Mouse (Mus musculus) hindbrain, embryonic 13.5 days (tissue): ENCODE measurements at regions not wholly inside any gene's neighbourhood (a gene's known extent, or its start where the extent isn't known, plus 50 kb on each side); places are given as distances from the start of the nearest gene placed in this dataset.
"Not testable (repeated sequence)": the region's sequence is repeated elsewhere in the genome, so short reads cannot be mapped to it uniquely, and the experiment has no call there.

Source experiments
- ATAC-seq: fragments of 200-750 bp; cut with Nextera tagmentation; 2 replicates; pipeline ENCODE4 v1.8.0; 2017; ENCODE audit warnings: moderate TSS enrichment; ENCODE audit not compliant: low FRiP score
- H3K27ac ChIP-seq: fragments of 300-500 bp; sonication (generic); 2 replicates; pipeline ENCODE4 v1.5.1; 2015; ENCODE audit warnings: inconsistent platforms, mild to moderate bottlenecking, moderate library complexity
- H3K27me3 ChIP-seq: fragments of 300-500 bp; sonication (generic); 2 replicates; pipeline ENCODE4 v1.6.1; 2015; ENCODE audit warnings: mild to moderate bottlenecking, inconsistent platforms
- H3K36me3 ChIP-seq: fragments of 300-500 bp; sonication (generic); 2 replicates; pipeline ENCODE4 v1.6.1; 2015; ENCODE audit warnings: mild to moderate bottlenecking, inconsistent platforms
- H3K4me1 ChIP-seq: fragments of 300-500 bp; sonication (generic); replicated peaks from 2 replicates; pipeline ENCODE4 v1.6.1; 2015; ENCODE audit warnings: inconsistent platforms
- H3K4me2 ChIP-seq: fragments of 300-500 bp; sonication (generic); 2 replicates; pipeline ENCODE4 v1.6.1; 2015; ENCODE audit warnings: inconsistent platforms, mild to moderate bottlenecking, moderate library complexity
- H3K4me3 ChIP-seq: fragments of 300-500 bp; sonication (generic); 2 replicates; pipeline ENCODE4 v1.5.1; 2015; ENCODE audit warnings: mild to moderate bottlenecking, inconsistent platforms
- H3K9ac ChIP-seq: fragments of 300-500 bp; sonication (generic); 2 replicates; pipeline ENCODE4 v1.6.1; 2015; ENCODE audit warnings: mild to moderate bottlenecking, inconsistent platforms
- H3K9me3 ChIP-seq: fragments of 300-500 bp; sonication (generic); 2 replicates; pipeline ENCODE4 v1.6.1; 2016; ENCODE audit warnings: inconsistent platforms
- WGBS: fragments of 180-500 bp; shearing (Covaris S2); methylation state at CpG from one replicate; pipeline ENCODE4 v1.1.7; 2015; 5-methylcytosine and 5-hydroxymethylcytosine counted together

GRCm38 (mm10) chr5:97831421-97831820 is 199.4 kb downstream of the Antxr2 start:
- H3K4me1 ChIP-seq = no peaks in the 10 kb centered on the region
- no peaks in the 10 kb centered on the region for H3K9me3 ChIP-seq
- H3K4me3 ChIP-seq = no peak overlapping the region
- 89% methylated on average over 1 of the region's 1 CpGs for WGBS
- H3K27me3 ChIP-seq = no peaks in the 10 kb centered on the region
- no peak overlapping the region for H3K27ac ChIP-seq
- H3K9ac ChIP-seq = no peak overlapping the region
- no peak for ATAC-seq
- H3K36me3 ChIP-seq = no peaks in the 10 kb centered on the region
- H3K4me2 ChIP-seq = no peak overlapping the region

GRCm38 (mm10) chr5:97817485-97817884 is 213.4 kb downstream of the Antxr2 start:
- no peaks in the 10 kb centered on the region for H3K4me1 ChIP-seq
- H3K27me3 ChIP-seq = no peaks in the 10 kb centered on the region
- H3K4me2 ChIP-seq = no peak overlapping the region
- H3K27ac ChIP-seq = no peak overlapping the region
- WGBS = 83% methylated on average over 3 of the region's 3 CpGs
- no peak overlapping the region for H3K9ac ChIP-seq
- no peaks in the 10 kb centered on the region for H3K9me3 ChIP-seq
- no peak for ATAC-seq
- no peak overlapping the region for H3K4me3 ChIP-seq
- H3K36me3 ChIP-seq = no peaks in the 10 kb centered on the region

GRCm38 (mm10) chr5:97815357-97815756 is 215.5 kb downstream of the Antxr2 start:
- no peak overlapping the region for H3K4me3 ChIP-seq
- H3K27ac ChIP-seq = no peak overlapping the region
- ATAC-seq = no peak
- H3K36me3 ChIP-seq = no peaks in the 10 kb centered on the region
- H3K9ac ChIP-seq = no peak overlapping the region
- H3K9me3 ChIP-seq = no peaks in the 10 kb centered on the region
- no peak overlapping the region for H3K4me2 ChIP-seq
- H3K27me3 ChIP-seq = no peaks in the 10 kb centered on the region
- H3K4me1 ChIP-seq = no peaks in the 10 kb centered on the region
- 95% methylated on average over 6 of the region's 6 CpGs for WGBS

- WGBS = over 99% methylated on average over 2 of the region's 2 CpGs
- H3K4me2 ChIP-seq = no peak overlapping the region
- ATAC-seq = no peak
- H3K9me3 ChIP-seq = no peaks in the 10 kb centered on the region
- no peaks in the 10 kb centered on the region for H3K4me1 ChIP-seq
- H3K36me3 ChIP-seq = no peaks in the 10 kb centered on the region
- no peak overlapping the region for H3K27ac ChIP-seq
- H3K27me3 ChIP-seq = no peaks in the 10 kb centered on the region
- H3K9ac ChIP-seq = no peak overlapping the region
- H3K4me3 ChIP-seq = no peak overlapping the region
Observed at GRCm38 (mm10) chr5:97814700-97815099, 216.1 kb downstream of the Antxr2 start.

GRCm38 (mm10) chr5:97812611-97813350 is 218.1 kb downstream of the Antxr2 start:
- Histone ChIP-seq H3K4me3 (no peak overlapping the region), H3K9me3 (no peaks in the 10 kb centered on the region), H3K4me1 (no peaks in the 10 kb centered on the region), H3K9ac (no peak overlapping the region), H3K4me2 (no peak overlapping the region), H3K27me3 (no peaks in the 10 kb centered on the region), H3K36me3 (no peaks in the 10 kb centered on the region), H3K27ac (no peak overlapping the region)
- 93% methylated on average over 1 of the region's 1 CpGs for WGBS
- ATAC-seq = no peak

- Histone ChIP-seq H3K27ac (no peak overlapping the region), H3K9me3 (no peaks in the 10 kb centered on the region), H3K4me2 (no peak overlapping the region), H3K4me1 (no peaks in the 10 kb centered on the region), H3K9ac (no peak overlapping the region), H3K36me3 (no peaks in the 10 kb centered on the region), H3K4me3 (no peak overlapping the region), H3K27me3 (no peaks in the 10 kb centered on the region)
- ATAC-seq = no peak
- 50% methylated on average over 2 of the region's 2 CpGs for WGBS
Observed at GRCm38 (mm10) chr5:97809007-97809406, 221.8 kb downstream of the Antxr2 start.

- 87% methylated on average over 1 of the region's 1 CpGs for WGBS
- H3K9me3 ChIP-seq = no peaks in the 10 kb centered on the region
Observed at GRCm38 (mm10) chr5:97807171-97807570, 223.7 kb downstream of the Antxr2 start.

GRCm38 (mm10) chr5:97806754-97807153 is 224.1 kb downstream of the Antxr2 start:
- ATAC-seq = no peak
- H3K4me3 ChIP-seq = no peak overlapping the region

More at GRCm38 (mm10) chr5:97807171-97807570, 223.7 kb downstream of the Antxr2 start:
- no peak overlapping the region for H3K9ac ChIP-seq
- H3K36me3 ChIP-seq = no peaks in the 10 kb centered on the region
- H3K4me1 ChIP-seq = no peaks in the 10 kb centered on the region
- no peak overlapping the region for H3K4me2 ChIP-seq
- no peaks in the 10 kb centered on the region for H3K27me3 ChIP-seq
- H3K4me3 ChIP-seq = no peak overlapping the region
- ATAC-seq = no peak
- no peak overlapping the region for H3K27ac ChIP-seq

GRCm38 (mm10) chr5:97800017-97800416 is 230.8 kb downstream of the Antxr2 start:
- ATAC-seq = no peak
- Histone ChIP-seq H3K9me3 (no peaks in the 10 kb centered on the region), H3K4me1 (no peaks in the 10 kb centered on the region), H3K36me3 (no peaks in the 10 kb centered on the region), H3K4me3 (no peak overlapping the region), H3K27ac (no peak overlapping the region), H3K4me2 (no peak overlapping the region), H3K27me3 (no peaks in the 10 kb centered on the region), H3K9ac (no peak overlapping the region)
- WGBS = 28% methylated on average over 3 of the region's 3 CpGs

More at GRCm38 (mm10) chr5:97806754-97807153, 224.1 kb downstream of the Antxr2 start:
- no peaks in the 10 kb centered on the region for H3K9me3 ChIP-seq
- H3K27me3 ChIP-seq = no peaks in the 10 kb centered on the region
- no peak overlapping the region for H3K27ac ChIP-seq
- H3K4me2 ChIP-seq = no peak overlapping the region
- no peaks in the 10 kb centered on the region for H3K36me3 ChIP-seq
- H3K9ac ChIP-seq = no peak overlapping the region
- no peaks in the 10 kb centered on the region for H3K4me1 ChIP-seq

- no peak for ATAC-seq
- Histone ChIP-seq H3K9me3 (no peaks in the 10 kb centered on the region), H3K4me1 (no peaks in the 10 kb centered on the region), H3K27ac (no peak overlapping the region), H3K4me3 (no peak overlapping the region), H3K4me2 (no peak overlapping the region), H3K27me3 (no peaks in the 10 kb centered on the region), H3K9ac (no peak overlapping the region), H3K36me3 (no peaks in the 10 kb centered on the region)
- 86% methylated on average over 9 of the region's 9 CpGs for WGBS
Observed at GRCm38 (mm10) chr5:97788175-97788574, 242.7 kb downstream of the Antxr2 start.

GRCm38 (mm10) chr5:97787001-97787400 is 243.8 kb downstream of the Antxr2 start:
- H3K27ac ChIP-seq = no peak overlapping the region
- WGBS = 85% methylated on average over 5 of the region's 5 CpGs
- ATAC-seq = no peak

GRCm38 (mm10) chr5:97775100-97775499 is 255.7 kb downstream of the Antxr2 start:
- not testable (repeated sequence) for H3K4me2 ChIP-seq, H3K27me3 ChIP-seq, H3K4me3 ChIP-seq, H3K27ac ChIP-seq, H3K4me1 ChIP-seq, H3K36me3 ChIP-seq, H3K9ac ChIP-seq, H3K9me3 ChIP-seq, ATAC-seq
- 90% methylated on average over 3 of the region's 3 CpGs for WGBS

More at GRCm38 (mm10) chr5:97787001-97787400, 243.8 kb downstream of the Antxr2 start:
- Histone ChIP-seq H3K36me3 (no peaks in the 10 kb centered on the region), H3K4me1 (no peaks in the 10 kb centered on the region), H3K9ac (no peak overlapping the region), H3K4me3 (no peak overlapping the region), H3K27me3 (no peaks in the 10 kb centered on the region), H3K9me3 (no peaks in the 10 kb centered on the region), H3K4me2 (no peak overlapping the region)

GRCm38 (mm10) chr5:97773451-97773850 is 257.4 kb downstream of the Antxr2 start:
- not testable (repeated sequence) for ATAC-seq, H3K36me3 ChIP-seq, H3K27ac ChIP-seq, H3K27me3 ChIP-seq, H3K4me2 ChIP-seq, H3K4me1 ChIP-seq, H3K9me3 ChIP-seq, H3K9ac ChIP-seq, H3K4me3 ChIP-seq
- 79% methylated on average over 4 of the region's 4 CpGs for WGBS
